In the genomic region with DNA sequence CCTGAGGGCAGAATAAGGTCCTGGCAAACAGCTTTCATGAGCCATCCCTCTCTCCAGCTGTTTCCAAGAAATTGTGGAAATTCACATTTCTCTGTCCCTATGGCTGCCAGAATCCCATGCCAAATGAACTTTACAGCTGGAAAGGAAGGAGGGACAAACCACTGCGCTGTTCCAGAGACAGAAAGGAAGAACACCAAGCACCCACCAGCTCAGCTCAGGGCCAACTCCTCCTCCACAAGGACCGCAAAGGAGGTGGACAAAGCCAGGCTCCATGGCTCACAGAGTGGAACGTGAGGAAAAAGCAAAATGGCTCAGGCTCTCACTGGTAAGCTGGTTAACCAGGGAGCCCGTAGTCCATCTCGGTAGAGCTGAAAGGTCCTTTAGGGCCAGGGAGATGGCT, we compare ENCODE assay signal across 15 mouse cellular contexts.
A peak's percentile ranks its signal among the peaks of the same experiment; 100 is the strongest.
DNase-seq lines count a peak whose midpoint lies in the region; ATAC-seq and TF ChIP-seq lines count a peak whose summit lies in the region.
"Had no signal": no experiment of that assay in that cellular context is flagged by ENCODE, and none has a peak within 500 bp of the region (broad histone marks: within the 10 kb centered on the region; RNA-seq: fewer than 3 reads in every experiment).

No protein-coding gene starts in this region.

- no peak; the same call in 1 of the 2 replicates for ATAC-seq in kidney, embryonic 15.5 days (replicated peaks; ENCODE audit: low FRiP score)
- ATAC-seq in limb, embryonic 13.5 days (ENCODE audit: low FRiP score, low read depth), result no peak
- ATAC-seq in megakaryocyte progenitor cell, adult 5-6 weeks (replicated peaks; ENCODE audit: poor library complexity), result no peak
- ATAC-seq: intestine, postnatal 0 days; liver, postnatal 0 days had no signal

- no peaks in the 10 kb centered on the region for H3K9me3 ChIP-seq in kidney, embryonic 15.5 days (replicated peaks)
- H3K9me3 ChIP-seq in limb, embryonic 13.5 days, result no peaks in the 10 kb centered on the region
- H3K9me3 ChIP-seq: heart, embryonic 15.5 days; midbrain, embryonic 12.5 days had no signal

- DNase-seq in kidney, postnatal 4 days, result no peak
- DNase-seq in fat pad, adult 2 months (ENCODE audit: extremely low read depth, low read depth, low spot score), result peak; percentile 80
- no peak for DNase-seq in T-cell, adult 2 months (ENCODE audit: low spot score)
- DNase-seq: cerebellum, adult 9-10 months; liver, postnatal 0 days; thymus, adult 18-20 months had no signal

- H3K4me1 ChIP-seq in kidney, embryonic 15.5 days, result peaks cover 52% of the 10 kb centered on the region
- H3K4me1 ChIP-seq in bone marrow, adult 2 months (ENCODE audit: control insufficient read depth, insufficient read depth, low read length), result no peaks in the 10 kb centered on the region
- peaks cover 70% of the 10 kb centered on the region for H3K4me1 ChIP-seq in limb, embryonic 13.5 days
- H3K4me1 ChIP-seq: midbrain, embryonic 12.5 days had no signal

- H3K27me3 ChIP-seq in kidney, embryonic 15.5 days, result no peaks in the 10 kb centered on the region
- H3K27me3 ChIP-seq in limb, embryonic 13.5 days, result no peaks in the 10 kb centered on the region
- H3K27me3 ChIP-seq: heart, embryonic 15.5 days; midbrain, embryonic 12.5 days had no signal

- TF ChIP-seq POLR2A in bone marrow, adult 2 months (IDR thresholded peaks at IDR 0.05; ENCODE audit: borderline replicate concordance, control insufficient read depth, low read depth, low read length), result no peak

- H3K9ac ChIP-seq in kidney, embryonic 15.5 days, result no peak overlapping the region
- no peak overlapping the region for H3K9ac ChIP-seq in limb, embryonic 13.5 days
- H3K9ac ChIP-seq: heart, embryonic 15.5 days; hindbrain, embryonic 14.5 days; liver, postnatal 0 days; midbrain, embryonic 12.5 days had no signal

- H3K4me3 ChIP-seq in kidney, embryonic 15.5 days (replicated peaks), result no peak overlapping the region
- no peak overlapping the region for H3K4me3 ChIP-seq in bone marrow, adult 2 months (replicated peaks; ENCODE audit: control insufficient read depth, low read depth, low read length)
- H3K4me3 ChIP-seq in limb, embryonic 13.5 days, result no peak overlapping the region
- H3K4me3 ChIP-seq: heart, embryonic 15.5 days; midbrain, embryonic 12.5 days; myocyte had no signal

- H3K27ac ChIP-seq in kidney, embryonic 15.5 days, result peak overlapping the region; percentile 23; the same call in 1 of the 2 replicates
- H3K27ac ChIP-seq in bone marrow, adult 2 months (ENCODE audit: control insufficient read depth, insufficient read depth, low read depth, low read length, poor library complexity), result peak overlapping the region; percentile 15; the same call in 1 of the 2 replicates
- H3K27ac ChIP-seq in limb, embryonic 13.5 days, result peak overlapping the region; percentile 61
- H3K27ac ChIP-seq: heart, embryonic 15.5 days; hindbrain, embryonic 14.5 days; midbrain, embryonic 12.5 days had no signal

- no peaks in the 10 kb centered on the region for H3K36me3 ChIP-seq in kidney, embryonic 15.5 days
- H3K36me3 ChIP-seq in limb, embryonic 13.5 days, result no peaks in the 10 kb centered on the region; the same call in 1 of the 2 replicates
- H3K36me3 ChIP-seq: heart, embryonic 15.5 days; midbrain, embryonic 12.5 days had no signal

- H3K4me2 ChIP-seq in kidney, embryonic 15.5 days, result no peak overlapping the region
- no peak overlapping the region for H3K4me2 ChIP-seq in limb, embryonic 13.5 days (replicated peaks)
- H3K4me2 ChIP-seq: heart, embryonic 15.5 days; hindbrain, embryonic 14.5 days; midbrain, embryonic 12.5 days had no signal

- no peak for TF ChIP-seq CTCF in bone marrow, adult 2 months (IDR thresholded peaks at IDR 0.05; ENCODE audit: control insufficient read depth, insufficient read depth, low read length)

- 65% methylated on average over 5 of the region's 5 CpGs for WGBS in kidney, embryonic 15.5 days
- whole genome bisulfite sequencing in bone marrow, adult 2 months, result 85% methylated on average over 5 of the region's 5 CpGs
- WGBS in limb, embryonic 13.5 days, result 71% methylated on average over 5 of the region's 5 CpGs
